Mouse (Mus musculus): ENCODE data around the gene Rbp7.

DNA sequence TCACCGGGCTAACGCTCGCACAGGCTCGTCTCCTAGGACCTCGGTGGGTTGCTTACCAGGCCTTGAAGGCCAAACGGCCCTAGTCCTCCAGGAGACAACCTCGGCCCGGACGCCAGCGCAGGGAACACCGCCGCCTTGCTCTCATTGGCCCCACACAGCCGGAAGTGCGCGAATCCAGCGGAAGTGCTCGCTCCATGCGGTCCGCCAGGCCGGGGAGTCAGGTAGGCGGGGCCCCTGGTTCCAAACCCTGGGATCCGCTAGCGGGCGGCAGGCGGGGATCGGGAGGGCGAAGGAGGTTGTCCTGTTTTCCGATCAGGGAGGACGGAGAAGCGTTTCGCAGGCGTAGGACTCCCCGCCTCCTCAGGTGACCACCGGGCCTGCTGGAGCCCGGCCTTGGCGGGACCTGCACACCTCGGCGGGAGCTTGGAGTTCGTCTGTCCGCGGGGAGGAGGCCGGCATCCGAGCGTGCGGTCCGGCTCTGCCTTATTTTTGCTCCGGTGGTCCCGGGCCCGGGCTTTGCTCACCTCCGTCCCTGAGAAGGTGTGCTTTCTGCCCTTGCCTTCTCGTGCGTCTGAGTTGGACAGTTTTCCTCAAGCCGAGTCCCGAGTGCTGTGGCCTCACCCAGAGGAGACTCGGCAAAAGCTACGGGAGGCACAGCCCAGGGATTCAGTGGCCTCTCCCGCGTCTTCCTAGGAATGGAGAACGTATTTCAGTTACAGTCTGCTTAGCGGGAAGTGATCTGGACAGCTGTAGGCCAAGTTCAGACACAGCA, 30.5 kb upstream of the Rbp7 start, which contains the start of the genes Nmnat1 and Lzic:
- peak; percentile 43 for TF ChIP-seq CTCF (IDR thresholded peaks at IDR 0.05)
- no peak for TF ChIP-seq EP300 (IDR thresholded peaks at IDR 0.05)

Measured in lung, postnatal 0 days (tissue).